Mouse (Mus musculus): ENCODE results near the gene Btbd9.

- TF ChIP-seq CTCF (IDR thresholded peaks at IDR 0.05; ENCODE audit: control insufficient read depth, insufficient read depth, low read length) (no peak), POLR2A (IDR thresholded peaks at IDR 0.05; ENCODE audit: borderline replicate concordance, control insufficient read depth, low read depth, low read length) (no peak)
Measured at GRCm38 (mm10) chr17:30278596-30279378, 297.5 kb downstream of the Btbd9 start.
